Mouse (Mus musculus) telencephalon, adult 2 months (tissue): ENCODE measurements at regions not wholly inside any gene's neighbourhood (a gene's known extent, or its start where the extent isn't known, plus 50 kb on each side); places are given as distances from the start of the nearest gene placed in this dataset.
A peak's percentile ranks its signal among the peaks of the same experiment; 100 is the strongest.

ENCODE experiments used
- DNase-seq: peaks from one replicate; pipeline ENCODE4 v3.0.0-alpha.2; 2011; ENCODE audit warnings: low read depth, low spot score

- DNase-seq: no peak
These were observed 604.2 kb downstream of the Ptprc start for GRCm38 (mm10) chr1:137571190-137571904.

GRCm38 (mm10) chr1:137567526-137567925, 607.3 kb upstream of the Nr5a2 start:
- no peak for DNase-seq

- no peak for DNase-seq
These were observed 605.4 kb upstream of the Nr5a2 start for GRCm38 (mm10) chr1:137565573-137566048.

- no peak for DNase-seq
These were observed 601.4 kb upstream of the Nr5a2 start for GRCm38 (mm10) chr1:137561686-137562085.

GRCm38 (mm10) chr1:137560389-137561268, 600.4 kb upstream of the Nr5a2 start:
- DNase-seq: no peak

- DNase-seq: no peak
These were observed 589.4 kb upstream of the Nr5a2 start for GRCm38 (mm10) chr1:137549659-137550058.

GRCm38 (mm10) chr1:137545666-137546065, 585.4 kb upstream of the Nr5a2 start:
- DNase-seq: peak; percentile 82

GRCm38 (mm10) chr1:137543828-137544227, 583.6 kb upstream of the Nr5a2 start:
- DNase-seq: no peak

GRCm38 (mm10) chr1:137541453-137541852, 581.2 kb upstream of the Nr5a2 start:
- DNase-seq: no peak

- DNase-seq: no peak
These were observed 579.3 kb upstream of the Nr5a2 start for GRCm38 (mm10) chr1:137539424-137540116.

- DNase-seq: no peak
These were observed 554.5 kb upstream of the Nr5a2 start for GRCm38 (mm10) chr1:137514750-137515149.

- no peak for DNase-seq
These were observed 543.6 kb upstream of the Nr5a2 start for GRCm38 (mm10) chr1:137503704-137504422.

GRCm38 (mm10) chr1:137488226-137488625, 528.0 kb upstream of the Nr5a2 start:
- no peak for DNase-seq

GRCm38 (mm10) chr1:137478459-137478858, 518.2 kb upstream of the Nr5a2 start:
- no peak for DNase-seq

- DNase-seq: no peak
These were observed 517.0 kb upstream of the Nr5a2 start for GRCm38 (mm10) chr1:137477239-137477638.

- no peak for DNase-seq
These were observed 514.6 kb upstream of the Nr5a2 start for GRCm38 (mm10) chr1:137474858-137475257.

- peak; percentile 74 for DNase-seq
These were observed 513.8 kb upstream of the Nr5a2 start for GRCm38 (mm10) chr1:137473800-137474685.

GRCm38 (mm10) chr1:137464971-137465370, 504.7 kb upstream of the Nr5a2 start:
- DNase-seq: no peak

GRCm38 (mm10) chr1:137461189-137461588, 500.9 kb upstream of the Nr5a2 start:
- no peak for DNase-seq

- DNase-seq: peak; percentile 28
These were observed 493.4 kb upstream of the Nr5a2 start for GRCm38 (mm10) chr1:137453446-137454208.
